In genomic region chr2:119436988-119437387, GRCm38 (mm10) we compare ENCODE assay signal across 8 mouse cellular contexts. TPM values are rescaled to one million over a fixed set of nuclear protein-coding genes. Genes with fewer than 3 reads are reported as not detected.
DNase-seq lines count a peak whose midpoint lies in the region; TF ChIP-seq lines count a peak whose summit lies in the region.

No protein-coding gene starts in this region.

- TF ChIP-seq CTCF in left cerebral cortex, adult 2 months (IDR thresholded peaks at IDR 0.05), result peak; percentile 85
- TF ChIP-seq CTCF in MEL (IDR thresholded peaks at IDR 0.05 in 2 of 3, conservative IDR thresholded peaks at IDR 0.05 in 1 of 3; ENCODE audit: control insufficient read depth in 1 of 3, insufficient read depth in 1 of 3, low read depth in 2 of 3, low read length in 3 of 3, poor library complexity in 1 of 3, severe bottlenecking in 1 of 3), result peak; percentile 52 to 75 (median 64)

- no peaks in the 10 kb centered on the region for H3K27me3 ChIP-seq in MEL (ENCODE audit: control insufficient read depth in 1 of 2, insufficient read depth in 2 of 2, low read length in 2 of 2)
- no peaks in the 10 kb centered on the region for H3K27me3 ChIP-seq in limb, embryonic 10.5 days (ENCODE audit: low read depth, poor library complexity, severe bottlenecking)

- TF ChIP-seq POLR2A in MEL (IDR thresholded peaks at IDR 0.05; ENCODE audit: control insufficient read depth in 1 of 2, insufficient read depth in 1 of 2, low read depth in 1 of 2, low read length in 2 of 2, poor library complexity in 1 of 2), result no peak

- no peak overlapping the region for H3K27ac ChIP-seq in left cerebral cortex, adult 2 months
- H3K27ac ChIP-seq in MEL (ENCODE audit: control insufficient read depth, low read depth, low read length), result no peak overlapping the region
- H3K27ac ChIP-seq in limb, embryonic 10.5 days, result no peak overlapping the region

- no peaks in the 10 kb centered on the region for H3K79me2 ChIP-seq in MEL (ENCODE audit: control insufficient read depth, insufficient read depth, low read length, poor library complexity)

- WGBS in limb, embryonic 10.5 days, result 91% methylated on average over 1 of the region's 1 CpGs

- DNase-seq in left cerebral cortex, adult 2 months (ENCODE audit: extremely low spot score in 1 of 2, low spot score in 2 of 2), result peak in 1 of 2 experiments; percentile 31
- no peak for DNase-seq in left cerebral cortex, adult 11 months (ENCODE audit: low spot score)
- DNase-seq in MEL (ENCODE audit: low read depth, low spot score), result peak; percentile 76
- DNase-seq in c-Kit-positive CD71-positive TER-119-positive erythroid progenitor cells, embryonic 14.5 days (ENCODE audit: low spot score), result peak; percentile 57
- peak; percentile 37 to 51 for DNase-seq in heart, postnatal 36 days
- peak; percentile 32 for DNase-seq in limb, embryonic 10.5 days (ENCODE audit: low spot score)
- DNase-seq in retina, postnatal 7 days (ENCODE audit: low read depth, low spot score), result peak; percentile 31
- no peak for DNase-seq in gastrocnemius, postnatal 25 days

- H3K9ac ChIP-seq in MEL (ENCODE audit: control insufficient read depth, low read depth, low read length, poor library complexity, severe bottlenecking), result no peak overlapping the region

- intact Hi-C loops in left cerebral cortex, adult 2 months (cut with DNase I), result loop anchor here (5.0 kb wide), 2 partner anchors 140 to 185 kb away; no protein-coding TSS in a partner anchor
- intact Hi-C loops in heart, postnatal 36 days (cut with DNase I), result loop anchor here (1.0 to 2.0 kb wide), 3 partner anchors 22 to 186 kb away; no protein-coding TSS in a partner anchor

- H3K4me1 ChIP-seq in MEL (ENCODE audit: control insufficient read depth in 1 of 2, insufficient read depth in 2 of 2, low read length in 2 of 2), result no peaks in the 10 kb centered on the region
- H3K4me1 ChIP-seq in limb, embryonic 10.5 days, result no peaks in the 10 kb centered on the region

- no peaks in the 10 kb centered on the region for H3K9me3 ChIP-seq in MEL (replicated peaks; ENCODE audit: insufficient read depth, low read length)
- H3K9me3 ChIP-seq in limb, embryonic 10.5 days (replicated peaks), result no peaks in the 10 kb centered on the region

- peak; percentile 68 for TF ChIP-seq RAD21 in MEL (IDR thresholded peaks at IDR 0.05; ENCODE audit: low read depth, low read length)

- no peak for TF ChIP-seq EP300 in MEL (IDR thresholded peaks at IDR 0.05; ENCODE audit: low read depth in 1 of 2, low read length in 2 of 2)

- no peak overlapping the region for H3K4me3 ChIP-seq in left cerebral cortex, adult 2 months
- H3K4me3 ChIP-seq in MEL (ENCODE audit: control insufficient read depth in 1 of 2, insufficient read depth in 1 of 2, low read depth in 2 of 2, low read length in 2 of 2), result no peak overlapping the region
- H3K4me3 ChIP-seq in limb, embryonic 10.5 days, result no peak overlapping the region

- H3K36me3 ChIP-seq in MEL (ENCODE audit: control insufficient read depth in 1 of 2, insufficient read depth in 2 of 2, low read length in 2 of 2), result peaks cover 0 to 25% of the 10 kb centered on the region in 2 experiments; a peak in 2 of 4 replicates
- H3K36me3 ChIP-seq in limb, embryonic 10.5 days, result peaks cover 83% of the 10 kb centered on the region

TF ChIP-seq in MEL, 35 proteins besides CTCF, POLR2A, EP300 and RAD21:
- no peak for TF ChIP-seq TAL1 (IDR thresholded peaks at IDR 0.05; ENCODE audit: low read length)
- TF ChIP-seq SMC3 (IDR thresholded peaks at IDR 0.05; ENCODE audit: low read depth, low read length), result peak; percentile 48
- peak; percentile 46; the same call in 1 of the 2 replicates for TF ChIP-seq ZNF384 (IDR thresholded peaks at IDR 0.05; ENCODE audit: low read depth, low read length)
- TF ChIP-seq ZC3H11A (IDR thresholded peaks at IDR 0.05; ENCODE audit: low read depth, low read length), result peak; percentile 26; the same call in 1 of the 2 replicates
- TF ChIP-seq MAZ (IDR thresholded peaks at IDR 0.05; ENCODE audit: low read depth, low read length), result no peak
- no peak for TF ChIP-seq MYB (IDR thresholded peaks at IDR 0.05; ENCODE audit: low read depth, low read length)

RNA-seq across cellular contexts. Expression of gene Ino80, which starts 40.5 kb away (rescaled TPM):
- total RNA-seq in left cerebral cortex, adult 2 months (2021), result 10 to 100 TPM; 22.0 to 22.6 TPM
- total RNA-seq in MEL (2012; rRNA removed), result 13.9 and 16.3 TPM in 2 replicates
- polyA plus RNA-seq in MEL (2012; ENCODE audit: insufficient read depth in 1 of 2, insufficient read length in 2 of 2, low read depth in 1 of 2, low replicate concordance in 2 of 2, missing spikeins in 1 of 2), result 10 to 100 TPM; 23.1 to 37.9 TPM
- total RNA-seq in heart, postnatal 36 days (2021), result 10 to 100 TPM; 10.4 to 12.7 TPM
- 3.1 and 3.8 TPM in 2 replicates for polyA plus RNA-seq in limb, embryonic 10.5 days (2016; fragmentation: Nextera tagmentation; extraction: Ambion mirVana)
- 10 to 100 TPM in 1 of 2 experiments, 1 to 10 TPM in 1; 9.5 to 12.5 TPM for total RNA-seq in gastrocnemius, postnatal 25 days (2021)

Comparison
In these comparisons a context has a peak if more than half of its experiments do, and no peak if none do; other contexts are left out.
1. DNase-seq: peak in MEL (single experiment), c-Kit-positive CD71-positive TER-119-positive erythroid progenitor cells, embryonic 14.5 days (single experiment), heart, postnatal 36 days (2 of 2), limb, embryonic 10.5 days (single experiment) and retina, postnatal 7 days (single experiment); none in left cerebral cortex, adult 11 months (single experiment) and gastrocnemius, postnatal 25 days (single experiment).